Mouse (Mus musculus): Measurements from ENCODE around the gene Slc48a1. TPM values are rescaled to one million over a fixed set of nuclear protein-coding genes. Genes with fewer than 3 reads are reported as not detected.

The Slc48a1 gene
- polyA plus RNA-seq, 1 experiment from 2014 or later: 24.3 TPM

GRCm38 (mm10) chr15:97787799-97788667 lies 9.7 kb downstream of the Slc48a1 start:
- Histone ChIP-seq H3K4me2 (replicated peaks; ENCODE audit: low read depth) (no peak overlapping the region), H3K36me3 (ENCODE audit: control insufficient read depth, insufficient read depth) (0 out of 2 replicates have a peak, but pooled peaks cover 4% of the 10 kb centered on the region), H3K9ac (ENCODE audit: low read depth, low read length) (no peak overlapping the region), H3K27me3 (replicated peaks; ENCODE audit: control insufficient read depth, insufficient read depth, low read length) (no peaks in the 10 kb centered on the region), H3K27ac (ENCODE audit: low read depth, low read length) (no peak overlapping the region), H3K4me1 (replicated peaks; ENCODE audit: control insufficient read depth, insufficient read depth, low read length) (no peaks in the 10 kb centered on the region), H3K4me3 (ENCODE audit: low read depth, low read length) (no peak overlapping the region), H3K9me3 (ENCODE audit: control insufficient read depth) (no peaks in the 10 kb centered on the region)
- ATAC-seq: no peak
- WGBS: 74% methylated on average over 19 of the region's 19 CpGs
- TF ChIP-seq CTCF (IDR thresholded peaks at IDR 0.05; ENCODE audit: low read depth): no peak

GRCm38 (mm10) chr15:97788821-97789220 lies 10.5 kb downstream of the Slc48a1 start:
- no peaks in the 10 kb centered on the region for H3K4me1 ChIP-seq (replicated peaks; ENCODE audit: control insufficient read depth, insufficient read depth, low read length)
- no peak for TF ChIP-seq CTCF (IDR thresholded peaks at IDR 0.05; ENCODE audit: low read depth)
- H3K27ac ChIP-seq (ENCODE audit: low read depth, low read length): no peak overlapping the region
- no peak overlapping the region for H3K4me2 ChIP-seq (replicated peaks; ENCODE audit: low read depth)
- H3K4me3 ChIP-seq (ENCODE audit: low read depth, low read length): no peak overlapping the region
- peaks cover 7% of the 10 kb centered on the region; the same call in 1 of the 2 replicates for H3K36me3 ChIP-seq (ENCODE audit: control insufficient read depth, insufficient read depth)
- 53% methylated on average over 6 of the region's 6 CpGs for WGBS
- no peaks in the 10 kb centered on the region for H3K27me3 ChIP-seq (replicated peaks; ENCODE audit: control insufficient read depth, insufficient read depth, low read length)
- H3K9me3 ChIP-seq (ENCODE audit: control insufficient read depth): no peaks in the 10 kb centered on the region
- no peak for ATAC-seq
- H3K9ac ChIP-seq (ENCODE audit: low read depth, low read length): no peak overlapping the region

- ATAC-seq: no peak
- no peaks in the 10 kb centered on the region for H3K4me1 ChIP-seq (replicated peaks; ENCODE audit: control insufficient read depth, insufficient read depth, low read length)
- TF ChIP-seq CTCF (IDR thresholded peaks at IDR 0.05; ENCODE audit: low read depth): peak; percentile 89
- H3K36me3 ChIP-seq (ENCODE audit: control insufficient read depth, insufficient read depth): peaks cover 13% of the 10 kb centered on the region; the same call in 1 of the 2 replicates
- H3K9ac ChIP-seq (ENCODE audit: low read depth, low read length): no peak overlapping the region
- H3K9me3 ChIP-seq (ENCODE audit: control insufficient read depth): no peaks in the 10 kb centered on the region
- H3K27ac ChIP-seq (ENCODE audit: low read depth, low read length): no peak overlapping the region
- no peaks in the 10 kb centered on the region for H3K27me3 ChIP-seq (replicated peaks; ENCODE audit: control insufficient read depth, insufficient read depth, low read length)
- H3K4me3 ChIP-seq (ENCODE audit: low read depth, low read length): no peak overlapping the region
- WGBS: 57% methylated on average over 20 of the region's 20 CpGs
- H3K4me2 ChIP-seq (replicated peaks; ENCODE audit: low read depth): no peak overlapping the region
Measured at GRCm38 (mm10) chr15:97789761-97790505, 11.6 kb downstream of the Slc48a1 start.

GRCm38 (mm10) chr15:97791126-97791700 lies 12.9 kb downstream of the Slc48a1 start:
- 91% methylated on average over 11 of the region's 11 CpGs for WGBS
- ATAC-seq: no peak
- no peak overlapping the region for H3K27ac ChIP-seq (ENCODE audit: low read depth, low read length)
- H3K9ac ChIP-seq (ENCODE audit: low read depth, low read length): no peak overlapping the region
- TF ChIP-seq CTCF (IDR thresholded peaks at IDR 0.05; ENCODE audit: low read depth): no peak
- H3K4me2 ChIP-seq (replicated peaks; ENCODE audit: low read depth): no peak overlapping the region
- H3K4me3 ChIP-seq (ENCODE audit: low read depth, low read length): no peak overlapping the region
- H3K4me1 ChIP-seq (replicated peaks; ENCODE audit: control insufficient read depth, insufficient read depth, low read length): no peaks in the 10 kb centered on the region
- H3K27me3 ChIP-seq (replicated peaks; ENCODE audit: control insufficient read depth, insufficient read depth, low read length): no peaks in the 10 kb centered on the region
- peaks cover 24% of the 10 kb centered on the region for H3K36me3 ChIP-seq (ENCODE audit: control insufficient read depth, insufficient read depth)
- no peaks in the 10 kb centered on the region for H3K9me3 ChIP-seq (ENCODE audit: control insufficient read depth)

- H3K36me3 ChIP-seq (ENCODE audit: control insufficient read depth, insufficient read depth): peaks cover 26% of the 10 kb centered on the region
- no peak overlapping the region for H3K4me3 ChIP-seq (ENCODE audit: low read depth, low read length)
- no peak overlapping the region for H3K4me2 ChIP-seq (replicated peaks; ENCODE audit: low read depth)
- no peak overlapping the region for H3K9ac ChIP-seq (ENCODE audit: low read depth, low read length)
- no peak for ATAC-seq
- no peak overlapping the region for H3K27ac ChIP-seq (ENCODE audit: low read depth, low read length)
- TF ChIP-seq CTCF (IDR thresholded peaks at IDR 0.05; ENCODE audit: low read depth): no peak
- H3K27me3 ChIP-seq (replicated peaks; ENCODE audit: control insufficient read depth, insufficient read depth, low read length): no peaks in the 10 kb centered on the region
- H3K4me1 ChIP-seq (replicated peaks; ENCODE audit: control insufficient read depth, insufficient read depth, low read length): no peaks in the 10 kb centered on the region
- H3K9me3 ChIP-seq (ENCODE audit: control insufficient read depth): no peaks in the 10 kb centered on the region
- whole genome bisulfite sequencing: 91% methylated on average over 18 of the region's 18 CpGs
Measured at GRCm38 (mm10) chr15:97793386-97794153, 15.2 kb downstream of the Slc48a1 start.

Measured in intestine, postnatal 0 days (tissue).